Mouse (Mus musculus): ENCODE data around the gene Llgl1. TPM values are rescaled to one million over a fixed set of nuclear protein-coding genes. Genes with fewer than 3 reads are reported as not detected.

The Llgl1 gene
- polyA plus RNA-seq, 1 experiment, result 18.2 TPM

GRCm38 (mm10) chr11:60755570-60755969, 56.0 kb downstream of the Llgl1 start:
- no peak for TF ChIP-seq GATA1 (IDR thresholded peaks at IDR 0.05; ENCODE audit: low read length)

GRCm38 (mm10) chr11:60761681-60762080, 62.2 kb downstream of the Llgl1 start:
- no peak for TF ChIP-seq GATA1 (IDR thresholded peaks at IDR 0.05; ENCODE audit: low read length)

Other genes starting within 250 kb of the Llgl1 start
- 59.7 and 81.1 TPM in 2 replicates for gene Drg2, start 245.1 kb upstream of the Llgl1 start, polyA plus RNA-seq (2012)
- not detected in 2 replicates for gene Myo15, start 230.4 kb upstream of the Llgl1 start, polyA plus RNA-seq (2012)
- gene Alkbh5, start 163.3 kb upstream of the Llgl1 start, polyA plus RNA-seq (2012), result 25.9 and 29.0 TPM in 2 replicates
- 57.2 and 186 TPM in 2 replicates for gene Flii, start 27.5 kb downstream of the Llgl1 start, polyA plus RNA-seq (2012)
- gene Mief2, start 28.7 kb downstream of the Llgl1 start, polyA plus RNA-seq (2012), result 20.2 and 22.2 TPM in 2 replicates
- gene Top3a, start 77.6 kb downstream of the Llgl1 start, polyA plus RNA-seq (2012), result 5.2 and 9.2 TPM in 2 replicates
- gene Smcr8, start 77.8 kb downstream of the Llgl1 start, polyA plus RNA-seq (2012), result 1.2 and 1.7 TPM in 2 replicates
- 4.5 and 10.2 TPM in 2 replicates for gene Shmt1, start 112.0 kb downstream of the Llgl1 start, polyA plus RNA-seq (2012)
- gene Dhrs7b, start 130.9 kb downstream of the Llgl1 start, polyA plus RNA-seq (2012), result 2.5 and 3.4 TPM in 2 replicates
- 28.2 and 38.7 TPM in 2 replicates for gene Tmem11, start 179.5 kb downstream of the Llgl1 start, polyA plus RNA-seq (2012)
- gene Natd1, start 215.0 kb downstream of the Llgl1 start, polyA plus RNA-seq (2012), result 4.5 and 5.8 TPM in 2 replicates
- gene Map2k3, start 232.3 kb downstream of the Llgl1 start, polyA plus RNA-seq (2012), result 284 and 406 TPM in 2 replicates

All from G1E-ER4 (cell line).